Mouse (Mus musculus) lung, postnatal 0 days (tissue): ENCODE data around the gene Klhl29. TPM values are rescaled to one million over a fixed set of nuclear protein-coding genes. Genes with fewer than 3 reads are reported as not detected.

Source experiments
- ATAC-seq: fragments of 200-750 bp; cut with Nextera tagmentation; 2 replicates; pipeline ENCODE4 v1.8.0; 2017; ENCODE audit warnings: moderate library complexity
- DNase-seq: peaks from one replicate; pipeline ENCODE4 v3.0.0-alpha.2; 2016; ENCODE audit warnings: low spot score
- H3K27ac ChIP-seq: fragments of 300-500 bp; sonication (generic); 2 replicates; pipeline ENCODE4 v1.5.1; 2014; ENCODE audit warnings: antibody characterized with exemption, mild to moderate bottlenecking, low read length, mixed read lengths
- H3K27me3 ChIP-seq: fragments of 300-500 bp; sonication (generic); replicated peaks from 2 replicates; pipeline ENCODE4 v1.6.1; 2014; ENCODE audit warnings: low read length, mixed read lengths; ENCODE audit not compliant: insufficient read depth
- H3K36me3 ChIP-seq: fragments of 300-500 bp; sonication (generic); 2 replicates; pipeline ENCODE4 v1.6.1; 2014; ENCODE audit warnings: low read length, mixed read lengths; ENCODE audit not compliant: insufficient read depth
- H3K4me1 ChIP-seq: fragments of 300-500 bp; sonication (generic); 2 replicates; pipeline ENCODE4 v1.6.1; 2014; ENCODE audit warnings: antibody characterized with exemption, low read depth, low read length, mixed read lengths; ENCODE audit not compliant: insufficient read depth
- H3K4me2 ChIP-seq: fragments of 300-500 bp; sonication (generic); replicated peaks from 2 replicates; pipeline ENCODE4 v1.6.1; 2014; ENCODE audit warnings: low read depth, mild to moderate bottlenecking, low read length, moderate library complexity, mixed read lengths
- H3K4me3 ChIP-seq: fragments of 300-500 bp; sonication (generic); 2 replicates; pipeline ENCODE4 v1.5.1; 2014; ENCODE audit warnings: low read depth, low read length
- H3K9ac ChIP-seq: fragments of 300-500 bp; sonication (generic); replicated peaks from 2 replicates; pipeline ENCODE4 v1.6.1; 2014; ENCODE audit warnings: low read depth, mild to moderate bottlenecking
- H3K9me3 ChIP-seq: fragments of 300-500 bp; sonication (generic); 2 replicates; pipeline ENCODE4 v1.6.1; 2016; ENCODE audit warnings: low read length, mixed read lengths
- CTCF ChIP-seq: IDR thresholded peaks from 2 replicates; pipeline ENCODE4 v1.5.1; 2016; ENCODE audit warnings: antibody characterized with exemption, mild to moderate bottlenecking
- EP300 ChIP-seq: IDR thresholded peaks from 2 replicates; pipeline ENCODE4 v1.6.1; 2016; ENCODE audit warnings: antibody characterized with exemption, mild to moderate bottlenecking, control low read depth
- WGBS: fragments of 180-500 bp; shearing (Covaris S2); extraction: QIAGEN DNeasy Blood & Tissue Kit; methylation state at CpG from one replicate; pipeline ENCODE4 v1.1.7; 2014; 5-methylcytosine and 5-hydroxymethylcytosine counted together
- polyA plus RNA-seq: library from polyadenylated mRNA; unstranded; fragments of >200 nt; fragmentation: Nextera tagmentation; extraction: Ambion mirVana; gene quantifications from 2 replicates; pipeline ENCODE4 v1.2.1, GENCODE M21; 2015

Klhl29 gene
- polyA plus RNA-seq, 1 experiment from 2014 or later: 0.33 TPM

- TF ChIP-seq EP300: no peak
- no peak for TF ChIP-seq CTCF
- no peaks in the 10 kb centered on the region for H3K4me1 ChIP-seq
- H3K27me3 ChIP-seq: no peaks in the 10 kb centered on the region
- H3K9me3 ChIP-seq: no peaks in the 10 kb centered on the region
- no peak overlapping the region for H3K9ac ChIP-seq
- DNase-seq: peak; percentile 14
- 65% methylated on average over 5 of the region's 5 CpGs for WGBS
- H3K4me3 ChIP-seq: no peak overlapping the region
- H3K27ac ChIP-seq: no peak overlapping the region
- ATAC-seq: peak; percentile 27
- no peak overlapping the region for H3K4me2 ChIP-seq
- H3K36me3 ChIP-seq: no peaks in the 10 kb centered on the region
Measured at GRCm38 (mm10) chr12:5143224-5143623, 232.3 kb downstream of the Klhl29 start.

- H3K36me3 ChIP-seq: no peaks in the 10 kb centered on the region
- no peak overlapping the region for H3K27ac ChIP-seq
- no peaks in the 10 kb centered on the region for H3K4me1 ChIP-seq
- H3K9ac ChIP-seq: no peak overlapping the region
- peak; percentile 85 for TF ChIP-seq CTCF
- TF ChIP-seq EP300: no peak
- 13% methylated on average over 3 of the region's 3 CpGs for WGBS
- DNase-seq (peak; percentile 83), ATAC-seq (peak; percentile 62)
- H3K9me3 ChIP-seq: no peaks in the 10 kb centered on the region
- H3K27me3 ChIP-seq: no peaks in the 10 kb centered on the region
- H3K4me3 ChIP-seq: no peak overlapping the region
- no peak overlapping the region for H3K4me2 ChIP-seq
Measured at GRCm38 (mm10) chr12:5142776-5143175, 232.7 kb downstream of the Klhl29 start.

GRCm38 (mm10) chr12:5141040-5141439 is 234.4 kb downstream of the Klhl29 start:
- TF ChIP-seq CTCF (peak; percentile 46), EP300 (no peak)
- ATAC-seq: no peak
- 48% methylated on average over 4 of the region's 4 CpGs for WGBS

GRCm38 (mm10) chr12:5139302-5139701 is 236.2 kb downstream of the Klhl29 start:
- TF ChIP-seq CTCF (no peak), EP300 (no peak)
- Histone ChIP-seq H3K9ac (no peak overlapping the region), H3K4me2 (no peak overlapping the region), H3K27ac (no peak overlapping the region), H3K9me3 (no peaks in the 10 kb centered on the region), H3K4me1 (no peaks in the 10 kb centered on the region), H3K4me3 (no peak overlapping the region), H3K36me3 (no peaks in the 10 kb centered on the region), H3K27me3 (no peaks in the 10 kb centered on the region)
- 30% methylated on average over 4 of the region's 4 CpGs for WGBS
- DNase-seq (peak; percentile 31), ATAC-seq (no peak)

More at GRCm38 (mm10) chr12:5141040-5141439, 234.4 kb downstream of the Klhl29 start:
- Histone ChIP-seq H3K27ac (no peak overlapping the region), H3K36me3 (no peaks in the 10 kb centered on the region), H3K9me3 (no peaks in the 10 kb centered on the region), H3K27me3 (no peaks in the 10 kb centered on the region), H3K9ac (no peak overlapping the region), H3K4me1 (no peaks in the 10 kb centered on the region), H3K4me2 (no peak overlapping the region), H3K4me3 (no peak overlapping the region)
- no peak for DNase-seq

GRCm38 (mm10) chr12:5136300-5136699 is 239.2 kb downstream of the Klhl29 start:
- no peaks in the 10 kb centered on the region for H3K9me3 ChIP-seq
- no peak overlapping the region for H3K4me2 ChIP-seq
- WGBS: 28% methylated on average over 4 of the region's 4 CpGs
- no peaks in the 10 kb centered on the region for H3K27me3 ChIP-seq
- ATAC-seq (peak; percentile 46; the same call in 1 of the 2 replicates), DNase-seq (peak; percentile 64)
- H3K4me3 ChIP-seq: no peak overlapping the region
- H3K9ac ChIP-seq: no peak overlapping the region
- no peaks in the 10 kb centered on the region for H3K4me1 ChIP-seq
- no peaks in the 10 kb centered on the region for H3K36me3 ChIP-seq
- TF ChIP-seq EP300 (no peak), CTCF (peak; percentile 87)
- H3K27ac ChIP-seq: no peak overlapping the region

GRCm38 (mm10) chr12:5129190-5129589 is 246.3 kb downstream of the Klhl29 start:
- no peak overlapping the region for H3K9ac ChIP-seq
- ATAC-seq (no peak), DNase-seq (no peak)
- 76% methylated on average over 4 of the region's 4 CpGs for WGBS
- H3K4me2 ChIP-seq: no peak overlapping the region
- TF ChIP-seq CTCF: no peak
- no peaks in the 10 kb centered on the region for H3K4me1 ChIP-seq
- H3K9me3 ChIP-seq: no peaks in the 10 kb centered on the region
- no peaks in the 10 kb centered on the region for H3K27me3 ChIP-seq
- H3K27ac ChIP-seq: no peak overlapping the region
- no peak overlapping the region for H3K4me3 ChIP-seq
- H3K36me3 ChIP-seq: no peaks in the 10 kb centered on the region

- no peaks in the 10 kb centered on the region for H3K4me1 ChIP-seq
- no peak for ATAC-seq
Measured at GRCm38 (mm10) chr12:5125907-5126306, 249.6 kb downstream of the Klhl29 start.

More at GRCm38 (mm10) chr12:5125907-5126306, 249.6 kb downstream of the Klhl29 start:
- Histone ChIP-seq H3K36me3 (no peaks in the 10 kb centered on the region), H3K27me3 (no peaks in the 10 kb centered on the region), H3K27ac (no peak overlapping the region), H3K4me3 (no peak overlapping the region), H3K4me2 (no peak overlapping the region), H3K9me3 (no peaks in the 10 kb centered on the region), H3K9ac (no peak overlapping the region)
- no peak for TF ChIP-seq EP300
- WGBS: 64% methylated on average over 7 of the region's 7 CpGs
- no peak for DNase-seq
